Mouse (Mus musculus) liver, embryonic 14.5 days (tissue): ENCODE results near the gene D930007J09Rik.

Experiments used
- CTCF ChIP-seq: IDR thresholded peaks from 2 replicates; pipeline ENCODE4 v1.5.1; 2016; ENCODE audit warnings: antibody characterized with exemption, low read depth, control low read depth
- EP300 ChIP-seq: IDR thresholded peaks from 2 replicates; pipeline ENCODE4 v1.6.1; 2016; ENCODE audit warnings: antibody characterized with exemption, low read depth

DNA sequence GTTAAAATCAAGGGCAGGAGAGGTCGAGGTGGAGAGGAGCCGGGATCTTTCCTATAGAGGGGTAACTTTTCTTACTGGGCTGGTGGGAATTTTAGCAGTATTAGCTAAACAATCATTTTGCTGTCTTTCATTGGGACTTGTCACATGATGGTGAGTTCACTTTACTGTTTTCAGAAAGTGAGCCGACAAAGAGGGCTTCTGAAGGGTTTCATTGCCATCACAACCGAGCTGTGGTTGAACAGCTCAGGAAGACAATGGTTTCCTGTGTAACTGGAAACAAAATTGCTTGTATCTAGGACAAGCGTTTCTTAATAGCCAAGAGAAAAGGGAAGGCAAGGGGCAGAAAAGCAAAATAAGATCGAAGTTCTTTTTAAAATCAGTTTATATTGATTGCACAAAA is 30.6 kb upstream of the D930007J09Rik start:
- TF ChIP-seq EP300 (no peak), CTCF (no peak)
